Comparison of ENCODE assay signal across 8 mouse cellular contexts in the genomic region with DNA sequence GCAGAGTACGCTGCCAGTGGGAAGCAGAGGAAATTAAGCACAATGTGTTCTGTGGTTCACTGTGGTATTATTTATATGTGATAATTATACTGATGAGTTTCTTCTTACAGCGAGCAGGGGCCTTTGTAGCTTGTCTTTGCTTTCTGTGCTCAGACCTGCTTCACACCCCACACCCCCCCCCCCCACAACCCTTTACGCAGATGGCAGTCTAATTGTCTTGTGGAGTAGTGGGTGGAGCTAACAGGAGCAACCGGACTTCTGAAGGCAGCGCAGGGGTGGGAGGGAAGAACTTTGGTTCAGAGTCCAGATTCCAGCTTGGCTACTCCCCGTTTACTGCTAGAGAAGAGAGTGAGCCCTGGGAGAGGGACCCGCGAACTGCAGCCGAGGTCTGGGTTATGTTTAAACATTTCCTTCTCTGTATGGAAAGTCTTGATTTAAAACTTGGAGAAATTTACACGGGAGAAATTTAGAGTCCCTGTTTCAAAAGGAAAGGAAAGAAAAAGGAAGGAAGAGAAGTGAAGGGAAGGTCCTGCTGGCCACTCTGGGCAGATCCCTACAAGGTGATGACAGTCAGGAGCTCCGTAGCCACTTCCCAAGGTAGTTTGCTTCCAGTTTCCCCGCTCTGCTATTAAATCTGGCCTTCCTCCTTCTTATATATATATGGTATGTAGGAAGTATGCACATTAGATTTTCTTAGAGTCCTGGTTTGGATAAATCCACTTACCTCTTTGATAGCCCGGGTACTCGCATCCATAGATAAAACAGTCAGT. TPM values are rescaled to one million over a fixed set of nuclear protein-coding genes. Genes with fewer than 3 reads are reported as not detected.
DNase-seq lines count a peak whose midpoint lies in the region; ATAC-seq and TF ChIP-seq lines count a peak whose summit lies in the region.

No protein-coding gene starts in this region.

- no peaks in the 10 kb centered on the region for H3K27me3 ChIP-seq in forebrain, embryonic 10.5 days (ENCODE audit: poor library complexity, severe bottlenecking)
- H3K27me3 ChIP-seq in kidney, embryonic 16.5 days (ENCODE audit: insufficient read depth, low read length) = no peaks in the 10 kb centered on the region
- H3K27me3 ChIP-seq in midbrain, embryonic 12.5 days = peaks cover 9% of the 10 kb centered on the region; the same call in 1 of the 2 replicates

- no peak overlapping the region for H3K27ac ChIP-seq in gastrocnemius, adult 2 months
- H3K27ac ChIP-seq in forebrain, embryonic 10.5 days = peak overlapping the region; percentile 51; the same call in 1 of the 2 replicates
- H3K27ac ChIP-seq in kidney, embryonic 16.5 days (ENCODE audit: low read length) = no peak overlapping the region
- H3K27ac ChIP-seq in midbrain, embryonic 12.5 days (replicated peaks) = no peak overlapping the region

- peaks cover 33% of the 10 kb centered on the region for H3K4me1 ChIP-seq in forebrain, embryonic 10.5 days
- peaks cover 12% of the 10 kb centered on the region for H3K4me1 ChIP-seq in kidney, embryonic 16.5 days (ENCODE audit: insufficient read depth, low read length)
- peaks cover 35% of the 10 kb centered on the region for H3K4me1 ChIP-seq in midbrain, embryonic 12.5 days

- H3K4me3 ChIP-seq in gastrocnemius, adult 2 months = peak overlapping the region; percentile 35
- H3K4me3 ChIP-seq in forebrain, embryonic 10.5 days = peak overlapping the region; percentile 18; the same call in 1 of the 2 replicates
- peak overlapping the region; percentile 29 for H3K4me3 ChIP-seq in kidney, embryonic 16.5 days (ENCODE audit: low read length)
- H3K4me3 ChIP-seq in midbrain, embryonic 12.5 days = no peak overlapping the region

- intact Hi-C loops in gastrocnemius, adult 2 months (cut with DNase I) = no loop called here

- no peaks in the 10 kb centered on the region for H3K9me3 ChIP-seq in forebrain, embryonic 10.5 days
- no peaks in the 10 kb centered on the region for H3K9me3 ChIP-seq in kidney, embryonic 16.5 days (ENCODE audit: low read length)
- H3K9me3 ChIP-seq in midbrain, embryonic 12.5 days = no peaks in the 10 kb centered on the region

- no peaks in the 10 kb centered on the region for H3K36me3 ChIP-seq in forebrain, embryonic 10.5 days (replicated peaks)
- no peaks in the 10 kb centered on the region for H3K36me3 ChIP-seq in kidney, embryonic 16.5 days (ENCODE audit: insufficient read depth, low read length)
- H3K36me3 ChIP-seq in midbrain, embryonic 12.5 days = no peaks in the 10 kb centered on the region

- ATAC-seq in kidney, embryonic 16.5 days (ENCODE audit: low FRiP score, low TSS enrichment) = peak; percentile 86
- ATAC-seq in midbrain, embryonic 12.5 days (ENCODE audit: low FRiP score, low read depth) = peak; percentile 70; the same call in 1 of the 2 replicates

- no peak for TF ChIP-seq CTCF in gastrocnemius, adult 2 months (IDR thresholded peaks at IDR 0.05)

- H3K9ac ChIP-seq in kidney, embryonic 16.5 days (replicated peaks; ENCODE audit: low read length) = peak overlapping the region; percentile 57
- no peak overlapping the region for H3K9ac ChIP-seq in midbrain, embryonic 12.5 days (replicated peaks)

- H3K4me2 ChIP-seq in kidney, embryonic 16.5 days (replicated peaks; ENCODE audit: low read depth, low read length) = peak overlapping the region; percentile 48
- peak overlapping the region; percentile 25; the same call in 1 of the 2 replicates for H3K4me2 ChIP-seq in midbrain, embryonic 12.5 days (replicated peaks)

- no peak for DNase-seq in gastrocnemius, adult 2 months
- DNase-seq in gastrocnemius, postnatal 25 days = no peak
- DNase-seq in forebrain, embryonic 10.5 days (ENCODE audit: extremely low spot score, low spot score) = peak; percentile 49
- no peak for DNase-seq in layer of hippocampus, adult 18-20 months (ENCODE audit: low spot score in 2 of 2)
- DNase-seq in right cerebral cortex, postnatal 10 days (ENCODE audit: low spot score in 2 of 2) = no peak
- no peak for DNase-seq in cerebellum, postnatal 25 days

- 47% methylated on average over 14 of the region's 14 CpGs for WGBS in forebrain, embryonic 10.5 days
- 25% methylated on average over 14 of the region's 14 CpGs for WGBS in kidney, embryonic 16.5 days
- WGBS in midbrain, embryonic 12.5 days = 38% methylated on average over 14 of the region's 14 CpGs

RNA-seq across cellular contexts. Expression of a gene that starts 30.4 kb away (rescaled TPM):
- total RNA-seq in gastrocnemius, adult 2 months (2021) = 100 to 1,000 TPM; 338 to 407 TPM
- total RNA-seq in gastrocnemius, postnatal 25 days (2021) = 100 to 1,000 TPM; 311 to 336 TPM
- 6.9 and 7.6 TPM in 2 replicates for polyA plus RNA-seq in forebrain, embryonic 10.5 days (2016; fragmentation: Nextera tagmentation; extraction: Ambion mirVana)
- 13.9 and 14.0 TPM in 2 replicates for polyA plus RNA-seq in kidney, embryonic 16.5 days (2015; fragmentation: Nextera tagmentation; extraction: Ambion mirVana)
- 8.6 and 9.3 TPM in 2 replicates for polyA plus RNA-seq in midbrain, embryonic 12.5 days (2016; fragmentation: Nextera tagmentation; extraction: Ambion mirVana)
- total RNA-seq in layer of hippocampus, adult 18-20 months (2021) = 10 to 100 TPM; 12.6 to 16.8 TPM

Comparison
In these comparisons a context has a peak if more than half of its experiments do, and no peak if none do; other contexts are left out.
1. RNA of a gene that starts 30.4 kb away (total RNA-seq): 338 to 407 TPM in gastrocnemius, adult 2 months and 311 to 336 TPM in gastrocnemius, postnatal 25 days; 12.6 to 16.8 TPM in layer of hippocampus, adult 18-20 months; every median in the first group is over 10 times any median in the second.